Mouse (Mus musculus): ENCODE measurements around the gene Coasy. TPM values are rescaled to one million over a fixed set of nuclear protein-coding genes. Genes with fewer than 3 reads are reported as not detected.

Gene Coasy
- polyA plus RNA-seq, 1 experiment from 2014 or later, result 44.1 TPM

DNA sequence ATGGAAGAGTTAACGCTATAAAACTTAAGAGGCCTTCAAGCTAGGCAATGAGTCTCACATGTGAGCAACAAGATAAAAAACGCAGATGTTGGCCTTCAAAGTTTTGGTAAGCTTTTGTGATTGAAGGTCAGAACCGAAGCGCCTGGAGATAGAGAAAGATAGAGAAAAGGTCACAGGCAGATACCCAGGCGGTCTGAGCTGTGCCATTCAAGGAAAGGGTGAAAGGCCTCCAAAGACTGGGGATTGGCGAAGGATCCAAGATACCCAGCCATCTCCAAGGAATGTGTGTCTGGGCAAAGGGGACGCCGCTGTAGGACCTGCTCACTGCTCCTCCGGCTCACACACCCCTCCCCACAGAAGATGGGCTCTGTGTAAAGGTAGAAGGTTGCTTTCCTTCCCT, 17.4 kb upstream of the Coasy start:
- Histone ChIP-seq H3K4me2 (no peak overlapping the region), H3K27me3 (0 out of 2 replicates have a peak, but pooled peaks cover 6% of the 10 kb centered on the region), H3K36me3 (peaks cover 45% of the 10 kb centered on the region), H3K27ac (no peak overlapping the region), H3K9ac (no peak overlapping the region), H3K9me3 (no peaks in the 10 kb centered on the region), H3K4me3 (no peak overlapping the region), H3K4me1 (replicated peaks) (peaks cover 25% of the 10 kb centered on the region)
- no peak for ATAC-seq (ENCODE audit: low FRiP score)
- 93% methylated on average over 9 of the region's 9 CpGs for WGBS

DNA sequence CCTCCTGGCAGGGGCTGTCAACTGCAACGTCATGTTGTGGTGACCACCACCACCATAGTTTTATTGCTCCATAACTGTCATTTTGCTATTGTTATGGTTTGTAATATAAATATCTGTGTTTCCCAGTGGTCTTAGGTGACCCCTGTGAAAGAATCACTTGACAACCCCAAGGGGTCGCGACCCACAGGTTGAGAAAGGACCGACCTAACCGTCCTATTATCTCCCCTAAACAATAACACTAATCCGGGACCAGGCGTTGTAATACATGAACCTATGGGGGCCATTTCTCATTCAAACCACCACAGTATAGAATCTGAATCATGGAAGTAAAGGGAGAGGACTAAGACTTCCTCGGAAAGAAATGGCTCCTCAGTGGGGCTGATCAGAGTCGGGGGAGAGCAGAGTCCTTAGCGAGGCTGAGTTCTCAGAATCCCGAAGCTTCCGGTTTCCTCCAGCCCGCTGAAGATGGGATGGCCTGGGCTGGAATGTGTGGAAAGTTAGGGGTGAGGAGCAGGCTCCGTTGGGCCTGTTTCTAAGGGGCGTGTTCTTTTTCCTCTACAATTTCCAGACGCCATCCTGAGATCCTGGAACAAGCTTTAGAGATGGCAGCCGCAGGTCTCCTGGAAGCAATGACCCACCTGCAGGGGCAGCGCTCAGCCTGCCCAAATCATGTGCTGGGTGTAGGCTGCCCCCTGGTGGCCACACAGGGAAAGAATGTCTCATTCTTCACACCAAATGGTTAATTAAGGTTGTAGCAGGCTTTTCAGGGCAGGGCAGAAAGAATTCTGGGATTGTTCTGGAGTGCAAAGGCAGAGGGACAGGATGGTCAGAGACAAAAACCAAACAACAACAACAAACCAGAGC, 15.6 kb upstream of the Coasy start:
- no peak for ATAC-seq (ENCODE audit: low FRiP score)
- no peak overlapping the region for H3K27ac ChIP-seq
- WGBS, result 25% methylated on average over 18 of the region's 18 CpGs
- peak overlapping the region; percentile 53 for H3K4me2 ChIP-seq
- H3K9ac ChIP-seq, result peak overlapping the region; percentile 30; the same call in 1 of the 2 replicates
- H3K36me3 ChIP-seq, result peaks cover 27% of the 10 kb centered on the region
- peak overlapping the region; percentile 30 for H3K4me3 ChIP-seq
- H3K4me1 ChIP-seq (replicated peaks), result peaks cover 37% of the 10 kb centered on the region
- H3K9me3 ChIP-seq, result no peaks in the 10 kb centered on the region
- H3K27me3 ChIP-seq, result 0 out of 2 replicates have a peak, but pooled peaks cover 9% of the 10 kb centered on the region

DNA sequence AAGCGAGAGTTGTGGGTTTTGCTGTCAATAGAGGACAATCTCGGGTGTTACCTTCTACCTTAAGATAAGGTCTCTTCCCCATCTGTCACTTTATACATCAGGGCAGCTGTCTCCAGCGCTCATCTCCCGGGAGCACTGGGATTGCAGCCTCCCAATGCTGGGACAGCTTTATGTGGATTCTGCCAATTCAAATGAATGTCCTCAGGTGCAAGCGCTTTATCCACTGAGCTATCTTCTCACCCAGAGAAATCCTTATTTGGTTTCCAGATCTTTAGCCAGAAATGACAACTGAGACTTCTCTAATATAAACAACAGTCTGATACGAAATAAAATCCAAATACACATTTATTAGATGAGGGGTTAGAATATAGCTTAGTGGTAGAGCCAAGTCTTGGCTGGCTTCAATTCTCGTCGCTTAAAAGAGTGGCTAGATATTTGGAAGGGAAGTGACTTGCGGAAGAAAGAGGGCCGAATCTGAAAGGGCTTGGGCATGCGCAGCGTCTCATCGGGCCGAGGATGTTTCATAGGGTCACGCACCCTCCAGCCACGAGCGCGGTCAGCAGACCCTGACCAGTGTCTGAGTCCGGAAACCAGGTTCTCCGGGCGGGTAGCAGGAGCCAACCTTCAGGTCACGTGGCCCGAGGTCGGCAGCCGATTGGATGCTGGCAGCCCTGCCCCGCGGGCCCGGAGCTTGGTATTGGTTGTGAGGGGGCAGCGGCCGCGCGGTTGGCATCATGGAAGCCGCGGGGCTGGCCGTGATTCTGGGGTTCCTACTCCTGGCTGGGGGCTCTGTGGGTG, 12.8 kb upstream of the Coasy start, which contains the start of gene Naglu:
Gene Naglu (plus strand): TSS at position 622 of the 798 bp plus-strand sequence.
- ATAC-seq (ENCODE audit: low FRiP score), result peak; percentile 90
- Histone ChIP-seq H3K27ac (peak within 1 kb of the TSS; percentile 83), H3K27me3 (0 out of 2 replicates have a peak, but pooled peaks cover 12% of the 10 kb centered on the region), H3K4me3 (peak within 1 kb of the TSS; percentile 81), H3K9ac (peak within 1 kb of the TSS; percentile 92), H3K36me3 (no peaks in the 10 kb centered on the region), H3K4me2 (peak within 1 kb of the TSS; percentile 95), H3K9me3 (no peaks in the 10 kb centered on the region), H3K4me1 (replicated peaks) (peaks cover 29% of the 10 kb centered on the region)
- 4% methylated on average over 35 of the region's 35 CpGs for WGBS

DNA sequence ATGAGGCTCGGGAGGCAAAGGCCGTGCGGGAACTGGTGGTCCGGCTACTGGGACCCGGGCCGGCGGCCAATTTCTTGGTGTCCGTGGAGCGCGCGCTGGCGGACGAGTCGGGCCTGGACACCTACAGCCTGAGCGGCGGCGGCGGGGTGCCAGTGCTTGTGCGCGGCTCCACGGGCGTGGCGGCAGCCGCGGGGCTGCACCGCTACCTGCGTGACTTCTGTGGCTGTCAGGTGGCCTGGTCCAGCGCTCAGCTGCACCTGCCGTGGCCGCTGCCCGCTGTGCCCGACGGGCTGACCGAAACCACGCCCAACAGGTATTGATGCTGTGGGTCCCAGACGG, 12.2 kb upstream of the Coasy start:
- peak overlapping the region; percentile 95 for H3K4me2 ChIP-seq
- under 1% methylated on average over 35 of the region's 36 CpGs for WGBS
- H3K36me3 ChIP-seq, result no peaks in the 10 kb centered on the region
- 0 out of 2 replicates have a peak, but pooled peaks cover 12% of the 10 kb centered on the region for H3K27me3 ChIP-seq
- peak overlapping the region; percentile 83 for H3K27ac ChIP-seq
- H3K9me3 ChIP-seq, result no peaks in the 10 kb centered on the region
- peak; percentile 75 for ATAC-seq (ENCODE audit: low FRiP score)
- peak overlapping the region; percentile 81 for H3K4me3 ChIP-seq
- H3K9ac ChIP-seq, result peak overlapping the region; percentile 92
- peaks cover 29% of the 10 kb centered on the region for H3K4me1 ChIP-seq (replicated peaks)

DNA sequence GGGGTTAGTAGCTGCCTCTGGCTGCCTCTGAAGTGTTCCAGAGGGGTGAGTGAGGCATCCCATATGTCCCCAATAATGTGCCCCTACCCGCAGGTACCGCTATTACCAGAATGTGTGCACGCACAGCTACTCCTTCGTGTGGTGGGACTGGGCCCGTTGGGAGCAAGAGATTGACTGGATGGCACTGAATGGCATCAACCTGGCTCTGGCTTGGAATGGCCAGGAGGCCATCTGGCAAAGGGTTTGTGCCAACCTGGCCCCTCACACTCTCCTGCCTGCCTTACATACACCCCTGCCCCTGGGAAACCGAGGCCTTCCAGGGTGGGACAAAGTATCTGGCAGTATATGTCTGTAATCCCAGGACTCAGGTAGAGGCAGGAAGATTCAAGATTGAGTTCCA, 11.4 kb upstream of the Coasy start:
- peaks cover 14% of the 10 kb centered on the region; the same call in 1 of the 2 replicates for H3K27me3 ChIP-seq
- H3K9ac ChIP-seq, result peak overlapping the region; percentile 92
- no peak for ATAC-seq (ENCODE audit: low FRiP score)
- no peaks in the 10 kb centered on the region for H3K9me3 ChIP-seq
- WGBS, result 68% methylated on average over 6 of the region's 6 CpGs
- peak overlapping the region; percentile 95 for H3K4me2 ChIP-seq
- no peak overlapping the region for H3K27ac ChIP-seq
- peaks cover 29% of the 10 kb centered on the region for H3K4me1 ChIP-seq (replicated peaks)
- H3K36me3 ChIP-seq, result no peaks in the 10 kb centered on the region
- peak overlapping the region; percentile 81 for H3K4me3 ChIP-seq

DNA sequence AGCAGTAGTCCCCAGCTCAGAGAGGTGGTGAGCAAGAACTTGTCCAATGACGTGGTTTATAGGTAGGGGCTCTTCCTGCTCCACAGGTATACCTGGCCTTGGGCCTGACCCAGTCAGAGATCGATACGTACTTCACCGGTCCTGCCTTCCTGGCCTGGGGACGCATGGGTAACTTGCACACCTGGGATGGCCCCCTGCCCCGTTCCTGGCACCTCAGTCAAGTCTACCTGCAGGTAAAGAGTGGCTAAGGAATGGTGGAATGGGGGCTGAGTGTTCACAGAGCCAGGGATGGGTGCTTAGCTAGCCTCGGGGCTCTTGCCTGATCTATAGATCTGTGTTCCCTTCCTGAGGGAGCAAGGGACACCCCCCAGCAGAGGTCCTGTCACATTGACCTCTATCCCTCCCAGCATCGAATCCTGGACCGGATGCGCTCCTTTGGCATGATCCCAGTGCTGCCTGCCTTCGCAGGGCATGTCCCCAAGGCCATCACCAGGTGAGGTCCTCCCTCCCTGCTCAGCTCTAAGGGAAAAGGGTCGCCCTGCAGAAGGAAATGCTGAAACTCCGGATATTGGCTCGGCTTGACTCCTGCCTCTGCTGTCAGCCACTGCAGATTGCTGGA, 10.4 kb upstream of the Coasy start:
- H3K27me3 ChIP-seq, result peaks cover 24% of the 10 kb centered on the region
- WGBS, result 72% methylated on average over 14 of the region's 14 CpGs
- no peak overlapping the region for H3K4me2 ChIP-seq
- H3K4me1 ChIP-seq (replicated peaks), result peaks cover 22% of the 10 kb centered on the region
- no peaks in the 10 kb centered on the region for H3K9me3 ChIP-seq
- H3K36me3 ChIP-seq, result peaks cover 7% of the 10 kb centered on the region; the same call in 1 of the 2 replicates
- no peak overlapping the region for H3K9ac ChIP-seq
- no peak for ATAC-seq (ENCODE audit: low FRiP score)
- H3K4me3 ChIP-seq, result no peak overlapping the region
- no peak overlapping the region for H3K27ac ChIP-seq

DNA sequence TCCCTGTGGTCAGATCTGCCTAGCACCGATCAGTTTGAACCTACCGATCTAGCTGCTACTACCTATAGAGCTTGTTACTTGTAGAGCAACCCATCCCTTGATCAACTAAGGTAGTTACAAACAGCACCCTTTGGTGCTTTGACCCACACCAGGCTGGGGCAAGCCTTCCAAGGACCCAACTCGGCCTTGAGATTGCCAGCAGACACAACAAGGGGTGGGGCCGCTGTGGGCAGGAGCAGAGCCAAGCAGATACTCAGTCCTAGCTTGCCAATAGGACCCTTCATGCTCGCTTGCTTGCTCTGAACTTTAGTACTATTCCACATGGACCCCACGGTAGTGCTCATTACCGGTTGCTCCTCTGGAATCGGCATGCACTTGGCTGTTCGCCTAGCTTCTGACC, 4.2 kb upstream of the Coasy start, which contains the start of gene Hsd17b1:
Gene Hsd17b1 (plus strand): TSS at position 291 of the 400 bp plus-strand sequence.
- Histone ChIP-seq H3K27me3 (peaks cover 55% of the 10 kb centered on the region), H3K9ac (no peak within 1 kb of the TSS), H3K4me2 (no peak within 1 kb of the TSS), H3K4me1 (replicated peaks) (peaks cover 17% of the 10 kb centered on the region), H3K36me3 (peaks cover 9% of the 10 kb centered on the region; the same call in 1 of the 2 replicates), H3K27ac (no peak within 1 kb of the TSS), H3K9me3 (no peaks in the 10 kb centered on the region), H3K4me3 (peak within 1 kb of the TSS; percentile 15; the same call in 1 of the 2 replicates)
- 70% methylated on average over 9 of the region's 9 CpGs for WGBS
- no peak for ATAC-seq (ENCODE audit: low FRiP score)

DNA sequence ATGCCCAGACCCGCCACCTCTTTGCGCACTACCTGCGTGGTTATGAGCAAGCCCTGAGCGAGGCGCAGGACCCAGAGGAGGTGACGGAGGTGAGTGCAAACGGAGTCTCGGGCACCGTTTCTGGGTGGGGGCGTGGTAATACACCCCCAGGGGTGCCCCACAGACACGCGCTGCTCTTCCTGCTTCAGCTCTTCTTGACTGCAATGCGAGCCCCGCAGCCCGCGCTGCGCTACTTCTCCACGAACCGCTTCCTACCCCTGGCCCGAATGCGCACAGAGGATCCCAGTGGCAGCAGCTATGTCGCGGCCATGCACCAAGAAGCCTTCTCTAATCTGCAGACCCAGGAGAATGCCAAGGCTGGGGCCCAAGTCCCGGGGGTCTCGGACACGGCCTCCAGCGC, 2.6 kb upstream of the Coasy start:
- Histone ChIP-seq H3K4me1 (replicated peaks) (peaks cover 29% of the 10 kb centered on the region), H3K9me3 (no peaks in the 10 kb centered on the region), H3K4me3 (peak overlapping the region; percentile 15; the same call in 1 of the 2 replicates), H3K4me2 (no peak overlapping the region; the same call in 1 of the 2 replicates), H3K9ac (peak overlapping the region; percentile 29; the same call in 1 of the 2 replicates), H3K36me3 (peaks cover 9% of the 10 kb centered on the region), H3K27me3 (peaks cover 55% of the 10 kb centered on the region), H3K27ac (no peak overlapping the region)
- ATAC-seq (ENCODE audit: low FRiP score), result no peak
- 6% methylated on average over 27 of the region's 27 CpGs for WGBS

DNA sequence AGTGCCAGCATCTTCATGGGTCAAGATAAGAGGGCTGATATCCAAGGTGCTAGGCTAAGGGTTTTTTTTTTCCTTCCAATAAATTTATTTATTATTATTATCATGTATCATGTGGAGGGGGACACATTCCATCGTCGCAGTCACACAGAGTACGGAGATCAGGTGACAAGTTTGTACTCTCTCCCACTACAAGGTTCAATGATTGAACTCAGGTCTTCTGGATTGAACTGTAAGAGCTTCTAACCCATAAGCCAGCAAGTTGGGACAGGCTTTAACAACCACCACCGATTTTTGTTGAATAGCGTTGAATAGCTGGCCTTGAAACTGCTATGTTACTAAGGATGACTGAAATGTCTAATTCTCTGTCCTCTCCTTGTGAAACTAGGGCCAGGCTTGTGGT, 1.9 kb upstream of the Coasy start:
- Histone ChIP-seq H3K36me3 (peaks cover 9% of the 10 kb centered on the region), H3K4me1 (replicated peaks) (peaks cover 29% of the 10 kb centered on the region), H3K9me3 (no peaks in the 10 kb centered on the region), H3K27ac (no peak overlapping the region), H3K4me2 (no peak overlapping the region), H3K4me3 (no peak overlapping the region), H3K27me3 (peaks cover 55% of the 10 kb centered on the region), H3K9ac (no peak overlapping the region)
- no peak for ATAC-seq (ENCODE audit: low FRiP score)
- WGBS, result 68% methylated on average over 5 of the region's 5 CpGs

DNA sequence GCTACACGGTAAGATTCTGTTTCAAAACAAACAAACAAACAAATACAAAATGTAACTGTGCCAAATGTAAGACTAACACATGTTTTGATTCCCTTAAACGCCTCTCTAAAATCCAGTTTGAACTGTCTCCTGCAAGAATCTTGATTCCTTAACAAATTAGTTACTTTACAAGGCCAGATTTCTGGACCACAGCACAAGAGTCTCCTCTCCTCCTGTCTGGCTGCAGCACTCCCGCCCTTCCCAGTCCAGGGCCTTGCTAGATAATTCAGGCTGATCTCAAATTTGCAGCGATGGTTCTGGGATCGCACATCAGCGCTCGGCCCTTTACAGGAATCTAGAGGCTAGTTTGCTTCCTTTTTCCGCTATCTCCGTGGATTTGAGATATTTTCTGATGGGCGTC, 706 bp upstream of the Coasy start:
- Histone ChIP-seq H3K36me3 (peaks cover 12% of the 10 kb centered on the region), H3K4me2 (peak overlapping the region; percentile 100), H3K27me3 (peaks cover 46% of the 10 kb centered on the region), H3K27ac (peak overlapping the region; percentile 92), H3K9ac (peak overlapping the region; percentile 91), H3K9me3 (no peaks in the 10 kb centered on the region), H3K4me3 (peak overlapping the region; percentile 70), H3K4me1 (replicated peaks) (peaks cover 39% of the 10 kb centered on the region)
- WGBS, result 5% methylated on average over 10 of the region's 10 CpGs
- ATAC-seq (ENCODE audit: low FRiP score), result no peak

DNA sequence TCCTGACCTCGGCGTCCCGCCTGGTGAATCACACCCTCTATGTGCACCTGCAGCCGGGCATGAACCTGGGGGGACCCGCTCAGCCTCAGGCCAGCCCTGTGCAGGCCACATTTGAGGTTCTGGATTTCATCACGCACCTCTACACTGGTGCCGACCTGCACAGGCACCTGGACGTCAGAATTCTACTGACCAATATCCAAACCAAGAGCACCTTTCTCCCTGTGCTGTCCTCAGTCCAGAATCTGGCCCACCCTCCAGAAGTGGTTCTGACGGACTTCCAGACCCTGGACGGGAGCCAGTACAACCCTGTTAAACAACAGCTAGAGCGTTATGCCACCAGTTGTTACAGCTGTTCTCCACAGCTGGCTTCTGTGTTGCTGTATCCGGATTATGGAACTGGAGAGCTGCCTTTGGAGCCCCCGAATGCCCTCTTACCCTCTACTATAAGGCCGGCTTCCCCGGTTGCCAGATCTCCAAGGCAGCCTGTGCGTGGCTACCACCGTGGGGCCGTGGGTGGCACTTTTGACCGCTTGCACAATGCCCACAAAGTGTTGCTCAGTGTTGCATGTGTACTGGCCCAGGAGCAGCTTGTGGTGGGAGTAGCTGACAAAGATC, 825 bp downstream of the Coasy start:
- peaks cover 7% of the 10 kb centered on the region for H3K36me3 ChIP-seq
- no peak; the same call in 1 of the 2 replicates for ATAC-seq (ENCODE audit: low FRiP score)
- no peaks in the 10 kb centered on the region for H3K9me3 ChIP-seq
- peak overlapping the region; percentile 92 for H3K27ac ChIP-seq
- H3K4me2 ChIP-seq, result peak overlapping the region; percentile 100
- H3K27me3 ChIP-seq, result peaks cover 31% of the 10 kb centered on the region
- 33% methylated on average over 19 of the region's 19 CpGs for WGBS
- H3K4me1 ChIP-seq (replicated peaks), result peaks cover 49% of the 10 kb centered on the region
- peak overlapping the region; percentile 91 for H3K9ac ChIP-seq
- peak overlapping the region; percentile 70 for H3K4me3 ChIP-seq
